Mouse (Mus musculus) small intestine, adult 10 weeks (tissue): ENCODE measurements around the gene Gm20795. TPM values are rescaled to one million over a fixed set of nuclear protein-coding genes. Genes with fewer than 3 reads are reported as not detected.

Experiments
- polyA plus RNA-seq: library from polyadenylated mRNA; stranded (reverse); fragments of 350-450 nt; fragmentation: Illumina TruSeq; extraction: RNeasy Lipid Tissue Mini Kit (QIAGEN cat#74804); gene quantifications from one replicate; pipeline ENCODE4 v1.2.3, GENCODE M21; 2014; ENCODE audit warnings: low replicate concordance

Gene Gm20795
- polyA plus RNA-seq: not detected

DNA sequence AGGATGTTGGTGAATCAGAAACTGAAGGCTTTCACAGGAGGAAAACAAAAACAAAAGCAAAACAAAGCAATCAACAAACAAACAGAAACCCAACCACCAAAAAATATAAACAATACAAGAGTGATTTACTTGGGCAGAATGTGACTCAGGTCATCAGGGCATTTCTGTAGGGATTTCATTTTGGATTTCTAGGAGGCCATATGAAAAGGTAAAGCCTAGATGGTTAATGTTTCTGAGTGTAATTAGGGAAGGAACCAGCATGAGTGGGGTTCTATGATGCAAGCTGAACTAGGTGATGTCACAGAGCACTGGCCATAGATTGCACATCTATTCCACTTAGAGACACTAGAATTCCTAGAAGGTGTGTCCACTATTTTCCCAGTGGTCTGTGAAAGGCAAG is at the start of gene Gm20795:
TSS of gene Gm20795 (plus strand) at position 301 of the 400 bp plus-strand sequence.

DNA sequence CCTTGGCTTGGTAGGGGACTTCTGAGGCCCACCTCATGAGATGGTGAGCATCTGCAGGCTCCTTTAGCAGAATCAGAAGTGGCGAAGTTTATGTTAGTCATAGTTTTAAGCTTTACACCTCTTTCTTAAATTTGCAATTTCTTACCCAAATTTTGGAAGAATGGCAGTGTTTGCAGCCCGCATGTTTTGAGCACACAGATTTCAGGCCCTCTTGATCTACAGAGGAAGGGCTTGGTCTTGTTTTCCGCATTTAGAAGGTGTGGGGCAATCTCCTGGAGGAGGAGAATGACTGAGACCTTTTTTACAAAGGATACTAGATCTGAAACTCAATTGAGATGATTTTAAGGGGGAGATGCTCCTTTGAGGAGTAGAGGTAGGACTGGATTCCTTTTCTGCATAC is 29.0 kb upstream of the Gm20795 start, which contains the start of gene Gm21797:
TSS of gene Gm21797 (minus strand) at position 101 of the 400 bp plus-strand sequence.

Other genes with a start within 250 kb of the Gm20795 start
- gene Gm21852, start 152.9 kb upstream of the Gm20795 start, polyA plus RNA-seq: not detected
- not detected for gene Gm21797, start 29.1 kb upstream of the Gm20795 start, polyA plus RNA-seq